Mouse (Mus musculus) liver, embryonic 13.5 days (tissue): ENCODE results near the gene Vrk2. TPM values are rescaled to one million over a fixed set of nuclear protein-coding genes. Genes with fewer than 3 reads are reported as not detected.

Experiments
- ATAC-seq: fragments of 200-750 bp; cut with Nextera tagmentation; 2 replicates; pipeline ENCODE4 v1.8.0; 2017; ENCODE audit warnings: low read depth, mild to moderate bottlenecking, moderate number of reproducible peaks, moderate library complexity
- DNase-seq: peaks from one replicate; pipeline ENCODE4 v3.0.0; 2022
- H3K27ac ChIP-seq: fragments of 300-500 bp; sonication (generic); 2 replicates; pipeline ENCODE4 v1.5.1; 2015; ENCODE audit warnings: moderate library complexity, mild to moderate bottlenecking, inconsistent platforms
- H3K27me3 ChIP-seq: fragments of 300-500 bp; sonication (generic); 2 replicates; pipeline ENCODE4 v1.6.1; 2015; ENCODE audit warnings: mild to moderate bottlenecking, inconsistent platforms
- H3K36me3 ChIP-seq: fragments of 300-500 bp; sonication (generic); 2 replicates; pipeline ENCODE4 v1.6.1; 2015; ENCODE audit warnings: mild to moderate bottlenecking, inconsistent platforms
- H3K4me1 ChIP-seq: fragments of 300-500 bp; sonication (generic); replicated peaks from 2 replicates; pipeline ENCODE4 v1.6.1; 2015; ENCODE audit warnings: inconsistent platforms
- H3K4me2 ChIP-seq: fragments of 300-500 bp; sonication (generic); 2 replicates; pipeline ENCODE4 v1.6.1; 2015; ENCODE audit warnings: inconsistent platforms, mild to moderate bottlenecking, moderate library complexity
- H3K4me3 ChIP-seq: fragments of 300-500 bp; sonication (generic); replicated peaks from 2 replicates; pipeline ENCODE4 v1.5.1; 2015; ENCODE audit warnings: mild to moderate bottlenecking, inconsistent platforms
- H3K9ac ChIP-seq: fragments of 300-500 bp; sonication (generic); 2 replicates; pipeline ENCODE4 v1.6.1; 2015; ENCODE audit warnings: mild to moderate bottlenecking, inconsistent platforms
- H3K9me3 ChIP-seq: fragments of 300-500 bp; sonication (generic); replicated peaks from 2 replicates; pipeline ENCODE4 v1.6.1; 2016; ENCODE audit warnings: inconsistent platforms
- WGBS: fragments of 180-500 bp; shearing (Covaris S2); methylation state at CpG from one replicate; pipeline ENCODE4 v1.1.7; 2015; ENCODE audit not compliant: insufficient replicate concordance; 5-methylcytosine and 5-hydroxymethylcytosine counted together
- polyA plus RNA-seq: library from polyadenylated mRNA; unstranded; fragments of >200 nt; fragmentation: Nextera tagmentation; extraction: Ambion mirVana; gene quantifications from 2 replicates; pipeline ENCODE4 v1.2.1, GENCODE M21; 2015

The Vrk2 gene
- polyA plus RNA-seq, 1 experiment from 2014 or later: 27.5 TPM

GRCm38 (mm10) chr11:26532994-26533827 is 60.6 kb downstream of the Vrk2 start:
- Histone ChIP-seq H3K27ac (peak overlapping the region; percentile 66), H3K27me3 (no peaks in the 10 kb centered on the region), H3K4me2 (peak overlapping the region; percentile 35), H3K4me1 (peaks cover 21% of the 10 kb centered on the region), H3K36me3 (0 out of 2 replicates have a peak, but pooled peaks cover 6% of the 10 kb centered on the region), H3K9me3 (no peaks in the 10 kb centered on the region), H3K9ac (no peak overlapping the region), H3K4me3 (no peak overlapping the region)
- 47% methylated on average over 5 of the region's 5 CpGs for WGBS
- ATAC-seq (peak; percentile 84), DNase-seq (no peak)

- 0 out of 2 replicates have a peak, but pooled peaks cover under 1% of the 10 kb centered on the region for H3K4me1 ChIP-seq
- ATAC-seq: no peak
Measured at GRCm38 (mm10) chr11:26526861-26527260, 66.9 kb downstream of the Vrk2 start.

GRCm38 (mm10) chr11:26518991-26519390 is 74.8 kb downstream of the Vrk2 start:
- Histone ChIP-seq H3K9ac (no peak overlapping the region), H3K36me3 (no peaks in the 10 kb centered on the region), H3K4me1 (no peaks in the 10 kb centered on the region), H3K9me3 (no peaks in the 10 kb centered on the region), H3K27me3 (no peaks in the 10 kb centered on the region), H3K4me2 (no peak overlapping the region), H3K27ac (no peak overlapping the region), H3K4me3 (no peak overlapping the region)
- no peak for ATAC-seq
- DNase-seq: no peak
- WGBS: 72% methylated on average over 3 of the region's 3 CpGs

More at GRCm38 (mm10) chr11:26526861-26527260, 66.9 kb downstream of the Vrk2 start:
- Histone ChIP-seq H3K36me3 (peaks cover 21% of the 10 kb centered on the region), H3K4me3 (no peak overlapping the region), H3K4me2 (no peak overlapping the region), H3K27me3 (no peaks in the 10 kb centered on the region), H3K9ac (no peak overlapping the region), H3K9me3 (no peaks in the 10 kb centered on the region), H3K27ac (no peak overlapping the region)
- 90% methylated on average over 2 of the region's 2 CpGs for WGBS
- DNase-seq: no peak

GRCm38 (mm10) chr11:26516086-26516485 is 77.7 kb downstream of the Vrk2 start:
- Histone ChIP-seq H3K4me2 (no peak overlapping the region), H3K9ac (no peak overlapping the region), H3K4me1 (no peaks in the 10 kb centered on the region), H3K36me3 (no peaks in the 10 kb centered on the region), H3K27me3 (no peaks in the 10 kb centered on the region), H3K27ac (no peak overlapping the region), H3K4me3 (no peak overlapping the region), H3K9me3 (no peaks in the 10 kb centered on the region)
- no peak for ATAC-seq
- no peak for DNase-seq
- WGBS: 62% methylated on average over 2 of the region's 2 CpGs

GRCm38 (mm10) chr11:26513683-26514082 is 80.1 kb downstream of the Vrk2 start:
- H3K9ac ChIP-seq: no peak overlapping the region
- DNase-seq (no peak), ATAC-seq (no peak)
- no peak overlapping the region for H3K27ac ChIP-seq
- peaks cover 5% of the 10 kb centered on the region for H3K36me3 ChIP-seq
- no peak overlapping the region for H3K4me2 ChIP-seq
- no peak overlapping the region for H3K4me3 ChIP-seq
- no peaks in the 10 kb centered on the region for H3K9me3 ChIP-seq
- no peaks in the 10 kb centered on the region for H3K27me3 ChIP-seq
- H3K4me1 ChIP-seq: no peaks in the 10 kb centered on the region

GRCm38 (mm10) chr11:26495951-26496350 is 97.8 kb downstream of the Vrk2 start:
- 73% methylated on average over 5 of the region's 5 CpGs for WGBS
- no peak for ATAC-seq
- Histone ChIP-seq H3K27me3 (no peaks in the 10 kb centered on the region), H3K9ac (no peak overlapping the region), H3K36me3 (0 out of 2 replicates have a peak, but pooled peaks cover 12% of the 10 kb centered on the region), H3K4me2 (no peak overlapping the region), H3K4me1 (no peaks in the 10 kb centered on the region), H3K4me3 (no peak overlapping the region), H3K27ac (no peak overlapping the region), H3K9me3 (no peaks in the 10 kb centered on the region)
- DNase-seq: no peak

- WGBS: 75% methylated on average over 12 of the region's 12 CpGs
- Histone ChIP-seq H3K36me3 (peaks cover 18% of the 10 kb centered on the region), H3K27me3 (no peaks in the 10 kb centered on the region), H3K4me3 (no peak overlapping the region), H3K9ac (no peak overlapping the region), H3K27ac (no peak overlapping the region), H3K4me1 (no peaks in the 10 kb centered on the region), H3K9me3 (no peaks in the 10 kb centered on the region), H3K4me2 (no peak overlapping the region)
- ATAC-seq (peak; percentile 23; the same call in 1 of the 2 replicates), DNase-seq (no peak)
Measured at GRCm38 (mm10) chr11:26489761-26490466, 103.9 kb downstream of the Vrk2 start.

- DNase-seq (no peak), ATAC-seq (no peak)
- WGBS: 80% methylated on average over 3 of the region's 3 CpGs
Measured at GRCm38 (mm10) chr11:26481691-26482242, 112.0 kb downstream of the Vrk2 start.

GRCm38 (mm10) chr11:26477037-26477739 is 116.6 kb downstream of the Vrk2 start:
- Histone ChIP-seq H3K9me3 (no peaks in the 10 kb centered on the region), H3K4me1 (no peaks in the 10 kb centered on the region), H3K36me3 (peaks cover 37% of the 10 kb centered on the region), H3K27ac (no peak overlapping the region), H3K4me3 (no peak overlapping the region), H3K4me2 (no peak overlapping the region), H3K9ac (no peak overlapping the region), H3K27me3 (no peaks in the 10 kb centered on the region)
- WGBS: 87% methylated on average over 6 of the region's 6 CpGs
- no peak for DNase-seq
- ATAC-seq: no peak

More at GRCm38 (mm10) chr11:26481691-26482242, 112.0 kb downstream of the Vrk2 start:
- Histone ChIP-seq H3K4me1 (no peaks in the 10 kb centered on the region), H3K9ac (no peak overlapping the region), H3K27ac (no peak overlapping the region), H3K27me3 (no peaks in the 10 kb centered on the region), H3K9me3 (no peaks in the 10 kb centered on the region), H3K36me3 (peaks cover 13% of the 10 kb centered on the region), H3K4me3 (no peak overlapping the region), H3K4me2 (no peak overlapping the region)

GRCm38 (mm10) chr11:26454081-26454480 is 139.7 kb downstream of the Vrk2 start:
- WGBS: 60% methylated on average over 4 of the region's 4 CpGs
- no peak overlapping the region for H3K9ac ChIP-seq

GRCm38 (mm10) chr11:26452693-26453092 is 141.1 kb downstream of the Vrk2 start:
- Histone ChIP-seq H3K9ac (no peak overlapping the region), H3K4me2 (no peak overlapping the region), H3K4me1 (peaks cover 18% of the 10 kb centered on the region), H3K27ac (no peak overlapping the region), H3K27me3 (no peaks in the 10 kb centered on the region), H3K9me3 (no peaks in the 10 kb centered on the region), H3K36me3 (no peaks in the 10 kb centered on the region), H3K4me3 (no peak overlapping the region)
- ATAC-seq (no peak), DNase-seq (no peak)
- WGBS: 35% methylated on average over 4 of the region's 4 CpGs

More at GRCm38 (mm10) chr11:26454081-26454480, 139.7 kb downstream of the Vrk2 start:
- H3K27ac ChIP-seq: no peak overlapping the region
- ATAC-seq (no peak), DNase-seq (no peak)
- no peaks in the 10 kb centered on the region for H3K36me3 ChIP-seq
- no peak overlapping the region for H3K4me2 ChIP-seq
- H3K4me3 ChIP-seq: no peak overlapping the region
- no peaks in the 10 kb centered on the region for H3K9me3 ChIP-seq
- H3K4me1 ChIP-seq: peaks cover 18% of the 10 kb centered on the region
- H3K27me3 ChIP-seq: no peaks in the 10 kb centered on the region
